Mouse (Mus musculus) heart, adult 2 months (tissue): Measurements from ENCODE around the gene Catsperz.

Experiments used
- CTCF ChIP-seq: fragments of 200-600 bp; IDR thresholded peaks from 2 replicates; pipeline ENCODE4 v1.8.1; 2022; ENCODE audit warnings: antibody characterized with exemption, mild to moderate bottlenecking, moderate library complexity
- EP300 ChIP-seq: fragments of 200-500 bp; IDR thresholded peaks from 2 replicates; pipeline ENCODE4 v1.6.1; 2011; ENCODE audit warnings: low read depth, low read length, control low read depth; ENCODE audit not compliant: insufficient read depth
- POLR2A ChIP-seq: fragments of 200-500 bp; IDR thresholded peaks from 2 replicates; pipeline ENCODE4 v1.6.1; 2011; ENCODE audit warnings: mild to moderate bottlenecking, low read depth, low read length, control low read depth; ENCODE audit not compliant: insufficient read depth

DNA sequence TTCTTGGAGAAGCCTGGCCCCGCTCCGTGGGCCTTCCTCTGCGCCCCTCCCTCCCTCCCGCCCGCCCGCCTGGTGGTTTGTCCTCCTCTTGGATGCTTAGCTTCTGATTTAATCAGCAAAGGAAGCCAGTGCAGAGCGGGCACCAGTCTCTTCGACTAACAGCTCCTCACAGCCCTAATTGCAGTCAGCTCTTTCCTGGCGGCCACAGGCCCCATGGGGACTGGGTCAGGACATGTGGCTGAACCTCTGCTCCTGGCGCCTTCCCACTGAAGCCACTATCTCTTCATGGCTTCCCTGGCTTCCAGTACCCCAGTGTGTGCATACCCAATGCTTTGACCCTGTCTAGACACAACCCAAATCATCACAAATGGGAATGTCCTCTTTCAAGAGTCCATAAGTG, 31.3 kb upstream of the Catsperz start:
- no peak for TF ChIP-seq POLR2A
- no peak for TF ChIP-seq CTCF
- no peak for TF ChIP-seq EP300
